Mouse (Mus musculus) MEL (cell line): ENCODE measurements around the gene Gm20388. TPM values are rescaled to one million over a fixed set of nuclear protein-coding genes. Genes with fewer than 3 reads are reported as not detected.

ENCODE experiments used
- DNase-seq: peaks from one replicate; pipeline ENCODE4 v3.0.0; 2011; ENCODE audit warnings: low read depth, low spot score
- H3K27ac ChIP-seq: 2 replicates; pipeline ENCODE4 v1.5.1; 2012; ENCODE audit warnings: low read depth, mild to moderate bottlenecking, control low read depth, low read length, moderate library complexity; ENCODE audit not compliant: control insufficient read depth
- H3K27me3 ChIP-seq, 2 experiments: fragments of 150-350 bp in 1 of 2; sonication (generic) in 1 of 2; 2 replicates each; pipeline ENCODE4 v1.6.1; 2012; ENCODE audit warnings: low read length in 2 of 2, mild to moderate bottlenecking in 2 of 2, improper control_type of control experiment in 1 of 2, moderate library complexity in 1 of 2; ENCODE audit not compliant: insufficient read depth in 2 of 2, control insufficient read depth in 1 of 2
- H3K36me3 ChIP-seq, 2 experiments: 2 replicates each; pipeline ENCODE4 v1.6.1; 2012 to 2014; ENCODE audit warnings: low read length in 2 of 2, improper control_type of control experiment in 1 of 2, inconsistent platforms in 1 of 2, mild to moderate bottlenecking in 1 of 2; ENCODE audit not compliant: insufficient read depth in 2 of 2, control insufficient read depth in 1 of 2
- H3K4me1 ChIP-seq, 2 experiments: fragments of 150-350 bp in 1 of 2; sonication (generic) in 1 of 2; 2 replicates each; pipeline ENCODE4 v1.6.1; 2012; ENCODE audit warnings: low read length in 2 of 2, improper control_type of control experiment in 1 of 2, mild to moderate bottlenecking in 1 of 2; ENCODE audit not compliant: insufficient read depth in 2 of 2, control insufficient read depth in 1 of 2
- H3K4me3 ChIP-seq, 2 experiments: fragments of 150-350 bp in 1 of 2; sonication (generic) in 1 of 2; 2 replicates each; pipeline ENCODE4 v1.5.1; 2012; ENCODE audit warnings: low read depth in 2 of 2, low read length in 2 of 2, mild to moderate bottlenecking in 2 of 2, moderate library complexity in 2 of 2, control low read depth in 1 of 2, improper control_type of control experiment in 1 of 2; ENCODE audit not compliant: control insufficient read depth in 1 of 2, insufficient read depth in 1 of 2
- H3K79me2 ChIP-seq: 2 replicates; pipeline ENCODE4 v1.6.1; 2012; ENCODE audit warnings: mild to moderate bottlenecking, low read length, moderate library complexity; ENCODE audit not compliant: control insufficient read depth, poor library complexity, insufficient read depth
- H3K9ac ChIP-seq: 2 replicates; pipeline ENCODE4 v1.6.1; 2012; ENCODE audit warnings: low read depth, mild to moderate bottlenecking, control low read depth, low read length, moderate library complexity; ENCODE audit not compliant: control insufficient read depth, poor library complexity, severe bottlenecking
- H3K9me3 ChIP-seq: fragments of 150-350 bp; sonication (generic); replicated peaks from 2 replicates; pipeline ENCODE4 v1.6.1; 2012; ENCODE audit warnings: mild to moderate bottlenecking, low read length, improper control_type of control experiment, moderate library complexity; ENCODE audit not compliant: insufficient read depth
- BHLHE40 ChIP-seq: IDR thresholded peaks from 2 replicates; pipeline ENCODE4 v1.6.1; 2012; ENCODE audit warnings: low read depth, mild to moderate bottlenecking, inconsistent platforms, low read length, improper control_type of control experiment, borderline replicate concordance
- CHD1 ChIP-seq: IDR thresholded peaks from 2 replicates; pipeline ENCODE4 v1.6.1; 2012; ENCODE audit warnings: low read depth, mild to moderate bottlenecking, inconsistent platforms, low read length, improper control_type of control experiment
- CHD2 ChIP-seq: IDR thresholded peaks from 2 replicates; pipeline ENCODE4 v1.6.1; 2011; ENCODE audit warnings: low read length, improper control_type of control experiment
- E2F4 ChIP-seq: IDR thresholded peaks from 2 replicates; pipeline ENCODE4 v1.6.1; 2011; ENCODE audit warnings: low read depth, low read length, improper control_type of control experiment, borderline replicate concordance
- ELF1 ChIP-seq: IDR thresholded peaks from 2 replicates; pipeline ENCODE4 v1.6.1; 2014; ENCODE audit warnings: low read depth, mild to moderate bottlenecking, inconsistent platforms, low read length, improper control_type of control experiment, moderate library complexity
- GATA1 ChIP-seq: IDR thresholded peaks from 2 replicates; pipeline ENCODE4 v1.6.1; 2011; ENCODE audit warnings: low read depth, low read length, improper control_type of control experiment
- MAFK ChIP-seq: IDR thresholded peaks from 2 replicates; pipeline ENCODE4 v1.6.1; 2011; ENCODE audit warnings: low read depth, mild to moderate bottlenecking, low read length, improper control_type of control experiment, borderline replicate concordance
- MAX ChIP-seq: IDR thresholded peaks from 2 replicates; pipeline ENCODE4 v1.6.1; 2011; ENCODE audit warnings: low read length, improper control_type of control experiment
- MAZ ChIP-seq: IDR thresholded peaks from 2 replicates; pipeline ENCODE4 v1.6.1; 2012; ENCODE audit warnings: low read depth, mild to moderate bottlenecking, inconsistent platforms, low read length, improper control_type of control experiment
- MEF2A ChIP-seq: IDR thresholded peaks from 2 replicates; pipeline ENCODE4 v1.6.1; 2014; ENCODE audit warnings: low read depth, mild to moderate bottlenecking, inconsistent platforms, low read length, improper control_type of control experiment; ENCODE audit not compliant: poor library complexity, insufficient replicate concordance, severe bottlenecking; ENCODE audit errors: extremely low read depth
- MXI1 ChIP-seq: IDR thresholded peaks from 2 replicates; pipeline ENCODE4 v1.6.1; 2011; ENCODE audit warnings: mild to moderate bottlenecking, low read depth, low read length, improper control_type of control experiment
- MYB ChIP-seq: IDR thresholded peaks from 2 replicates; pipeline ENCODE4 v1.6.1; 2011; ENCODE audit warnings: mild to moderate bottlenecking, low read depth, low read length, improper control_type of control experiment
- NELFE ChIP-seq: IDR thresholded peaks from 2 replicates; pipeline ENCODE4 v1.6.1; 2011; ENCODE audit warnings: low read depth, low read length, improper control_type of control experiment
- NRF1 ChIP-seq: IDR thresholded peaks from 2 replicates; pipeline ENCODE4 v1.6.1; 2014; ENCODE audit warnings: low read depth, mild to moderate bottlenecking, inconsistent platforms, low read length, improper control_type of control experiment, moderate library complexity; ENCODE audit not compliant: poor library complexity, insufficient read depth, severe bottlenecking
- POLR2AphosphoS2 ChIP-seq: IDR thresholded peaks from 2 replicates; pipeline ENCODE4 v1.6.1; 2011; ENCODE audit warnings: low read length, improper control_type of control experiment
- POLR2AphosphoS5 ChIP-seq: IDR thresholded peaks from 2 replicates; pipeline ENCODE4 v1.6.1; 2012; ENCODE audit warnings: low read depth, borderline replicate concordance, mild to moderate bottlenecking, inconsistent platforms, low read length, moderate library complexity, mixed read lengths
- TAL1 ChIP-seq: IDR thresholded peaks from 2 replicates; pipeline ENCODE4 v1.6.1; 2012; ENCODE audit warnings: mild to moderate bottlenecking, inconsistent platforms, low read length, moderate library complexity, mixed read lengths
- TCF12 ChIP-seq: IDR thresholded peaks from 2 replicates; pipeline ENCODE4 v1.6.1; 2014; ENCODE audit warnings: low read depth, mild to moderate bottlenecking, inconsistent platforms, low read length, improper control_type of control experiment, moderate library complexity
- USF1 ChIP-seq: IDR thresholded peaks from 2 replicates; pipeline ENCODE4 v1.6.1; 2014; ENCODE audit warnings: low read depth, mild to moderate bottlenecking, inconsistent platforms, low read length, improper control_type of control experiment, moderate library complexity
- ZKSCAN1 ChIP-seq: IDR thresholded peaks from 2 replicates; pipeline ENCODE4 v1.6.1; 2012; ENCODE audit warnings: low read depth, mild to moderate bottlenecking, inconsistent platforms, low read length, improper control_type of control experiment, moderate library complexity
- ZNF384 ChIP-seq: IDR thresholded peaks from 2 replicates; pipeline ENCODE4 v1.6.1; 2012; ENCODE audit warnings: low read depth, mild to moderate bottlenecking, inconsistent platforms, low read length, improper control_type of control experiment
- polyA plus RNA-seq, 2 experiments: library from polyadenylated mRNA; stranded (reverse) in 1 of 2; unstranded in 1 of 2; fragments of >175 nt in 1 of 2; fragments of >200 nt in 1 of 2; gene quantifications; 2 replicates each; pipeline versions ENCODE4 v1.2.1 to v1.2.4; 2012; ENCODE audit warnings: low replicate concordance in 2 of 2, low read depth in 1 of 2; ENCODE audit not compliant: insufficient read length in 2 of 2, insufficient read depth in 1 of 2, missing spikeins in 1 of 2
- total RNA-seq: library from RNA; depleted of rRNA; stranded (reverse); fragments of 300-350 nt; gene quantifications from 2 replicates; pipeline ENCODE4 v1.2.3, GENCODE M21; 2012

Gene Gm20388
- total and polyA plus RNA-seq, 3 experiments = 11.1 to 17.8 TPM; not detected in 1

DNA sequence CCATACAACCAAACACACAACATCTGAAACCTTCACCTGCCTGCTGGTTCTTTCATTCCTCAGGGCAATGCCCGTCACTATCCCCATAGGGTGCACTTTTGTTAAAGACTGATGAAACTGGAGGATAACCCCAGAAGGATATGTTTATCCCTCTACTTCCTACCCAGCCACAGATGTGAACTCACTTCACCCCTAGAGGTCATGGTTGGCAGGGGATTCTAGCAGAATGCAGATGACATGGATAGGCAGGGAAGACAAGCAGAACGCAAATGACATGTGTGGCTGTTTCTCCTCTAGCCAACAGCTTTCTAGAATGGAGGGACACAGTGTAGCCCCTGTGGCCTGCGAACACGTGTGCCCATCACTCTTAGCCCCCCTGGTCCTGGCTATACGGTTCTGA is 2816.8 kb downstream of the Gm20388 start (continued):
- TF ChIP-seq MAZ (no peak), NRF1 (no peak), CHD1 (no peak), MEF2A (no peak), TAL1 (no peak), NELFE (0 out of 2 replicates have a peak, but pooled peaks have one; percentile 11), MAX (no peak; the same call in 1 of the 2 replicates), MAFK (no peak), ZKSCAN1 (no peak), CHD2 (no peak)

- Histone ChIP-seq H3K4me3 (no peak overlapping the region), H3K9ac (no peak overlapping the region), H3K4me1 (peaks cover 8 to 14% of the 10 kb centered on the region in 2 experiments; a peak in 3 of 4 replicates), H3K27ac (no peak overlapping the region), H3K9me3 (no peaks in the 10 kb centered on the region), H3K27me3 (no peaks in the 10 kb centered on the region), H3K79me2 (no peaks in the 10 kb centered on the region), H3K36me3 (peaks cover 0 to 2% of the 10 kb centered on the region in 2 experiments; a peak in 2 of 4 replicates)
- TF ChIP-seq POLR2AphosphoS2 (no peak), BHLHE40 (no peak), GATA1 (no peak), POLR2AphosphoS5 (no peak), MEF2A (no peak), TCF12 (no peak), ZKSCAN1 (no peak), USF1 (no peak), ELF1 (no peak), ZNF384 (no peak), MYB (no peak), MAZ (no peak), MXI1 (no peak), E2F4 (no peak)
- DNase-seq = no peak
These were observed 2818.0 kb downstream of the Gm20388 start for GRCm38 (mm10) chr8:122728630-122729029.
